8 mouse cellular contexts compared by ENCODE assay signal in genomic region chr8:107503354-107503753, GRCm38 (mm10).
DNase-seq lines count a peak whose midpoint lies in the region; ATAC-seq and TF ChIP-seq lines count a peak whose summit lies in the region.

No protein-coding gene starts in this region.

- TF ChIP-seq POLR2A in kidney, adult 2 months (IDR thresholded peaks at IDR 0.05; ENCODE audit: low read depth, low read length), result no peak

- DNase-seq in adrenal gland, adult 2 months, result peak; percentile 15
- no peak for DNase-seq in adrenal gland, adult (ENCODE audit: inconsistent age in 2 of 2, low spot score in 1 of 2)
- peak; percentile 48 for DNase-seq in kidney, adult 2 months
- DNase-seq in gastrocnemius, adult 8-10 months (ENCODE audit: low spot score in 2 of 2), result no peak
- no peak for DNase-seq in heart, adult 8-10 months (ENCODE audit: low spot score)

- no peak overlapping the region for H3K4me2 ChIP-seq in embryonic facial prominence, embryonic 13.5 days
- no peak overlapping the region for H3K4me2 ChIP-seq in midbrain, embryonic 12.5 days (replicated peaks)

- H3K9me3 ChIP-seq in embryonic facial prominence, embryonic 13.5 days, result 0 out of 2 replicates have a peak, but pooled peaks cover 3% of the 10 kb centered on the region
- no peaks in the 10 kb centered on the region for H3K9me3 ChIP-seq in midbrain, embryonic 12.5 days

- no peak overlapping the region for H3K4me3 ChIP-seq in embryonic facial prominence, embryonic 13.5 days
- no peak overlapping the region for H3K4me3 ChIP-seq in kidney, adult 2 months (ENCODE audit: insufficient read depth, low read depth, low read length)
- H3K4me3 ChIP-seq in midbrain, embryonic 12.5 days, result no peak overlapping the region

- no peak overlapping the region for H3K9ac ChIP-seq in embryonic facial prominence, embryonic 13.5 days
- no peak overlapping the region for H3K9ac ChIP-seq in midbrain, embryonic 12.5 days (replicated peaks)

- ATAC-seq in embryonic facial prominence, embryonic 13.5 days (ENCODE audit: insufficient number of reproducible peaks, insufficient read depth, low FRiP score, low TSS enrichment, low read depth), result peak; percentile 78
- ATAC-seq in midbrain, embryonic 12.5 days (ENCODE audit: low FRiP score, low read depth), result peak; percentile 65
- ATAC-seq in frontal cortex, adult (ENCODE audit: low TSS enrichment), result no peak

- peaks cover 23% of the 10 kb centered on the region for H3K36me3 ChIP-seq in embryonic facial prominence, embryonic 13.5 days
- H3K36me3 ChIP-seq in kidney, adult 2 months (ENCODE audit: control insufficient read depth, insufficient read depth, low read length), result no peaks in the 10 kb centered on the region; the same call in 1 of the 2 replicates
- H3K36me3 ChIP-seq in midbrain, embryonic 12.5 days, result peaks cover 15% of the 10 kb centered on the region; the same call in 1 of the 2 replicates

- H3K27me3 ChIP-seq in embryonic facial prominence, embryonic 13.5 days, result no peaks in the 10 kb centered on the region
- H3K27me3 ChIP-seq in kidney, adult 2 months (replicated peaks; ENCODE audit: control insufficient read depth, insufficient read depth, low read length), result no peaks in the 10 kb centered on the region
- H3K27me3 ChIP-seq in midbrain, embryonic 12.5 days, result no peaks in the 10 kb centered on the region

- 9% methylated on average over 6 of the region's 6 CpGs for WGBS in embryonic facial prominence, embryonic 13.5 days
- 20% methylated on average over 6 of the region's 6 CpGs for WGBS in kidney, adult 2 months
- WGBS in midbrain, embryonic 12.5 days, result 29% methylated on average over 6 of the region's 6 CpGs

- H3K4me1 ChIP-seq in embryonic facial prominence, embryonic 13.5 days, result peaks cover 48% of the 10 kb centered on the region
- peaks cover 16% of the 10 kb centered on the region; the same call in 1 of the 2 replicates for H3K4me1 ChIP-seq in kidney, adult 2 months (ENCODE audit: control insufficient read depth, insufficient read depth, low read length)
- peaks cover 18% of the 10 kb centered on the region for H3K4me1 ChIP-seq in midbrain, embryonic 12.5 days

- H3K27ac ChIP-seq in embryonic facial prominence, embryonic 13.5 days, result peak overlapping the region; percentile 80
- H3K27ac ChIP-seq in kidney, adult 2 months (ENCODE audit: insufficient read depth, low read depth, low read length), result no peak overlapping the region
- H3K27ac ChIP-seq in midbrain, embryonic 12.5 days (replicated peaks), result peak overlapping the region; percentile 65

- TF ChIP-seq CTCF in kidney, adult 2 months (conservative IDR thresholded peaks at IDR 0.05; ENCODE audit: insufficient read depth, insufficient read length, low read depth, low read length), result no peak

Comparison
In these comparisons a context has a peak if more than half of its experiments do, and no peak if none do; other contexts are left out.
1. DNase-seq: peak in adrenal gland, adult 2 months (single experiment) and kidney, adult 2 months (single experiment); none in adrenal gland, adult (0 of 2), gastrocnemius, adult 8-10 months (0 of 2) and heart, adult 8-10 months (single experiment).